Mouse (Mus musculus): ENCODE data around the gene Phf1.

Phf1 gene

GRCm38 (mm10) chr17:26953201-26953600 lies 20.3 kb downstream of the Phf1 start:
- no peak for DNase-seq (ENCODE audit: low read depth, low spot score)
- H3K27me3 ChIP-seq (ENCODE audit: control insufficient read depth, insufficient read depth, low read length, poor library complexity, severe bottlenecking): peaks cover 4% of the 10 kb centered on the region; the same call in 1 of the 2 replicates
- H3K36me3 ChIP-seq (ENCODE audit: control insufficient read depth, insufficient read depth, low read length, poor library complexity, severe bottlenecking): no peaks in the 10 kb centered on the region

GRCm38 (mm10) chr17:26953726-26954125 lies 20.9 kb downstream of the Phf1 start:
- Histone ChIP-seq H3K36me3 (ENCODE audit: control insufficient read depth, insufficient read depth, low read length, poor library complexity, severe bottlenecking) (no peaks in the 10 kb centered on the region), H3K27me3 (ENCODE audit: control insufficient read depth, insufficient read depth, low read length, poor library complexity, severe bottlenecking) (peaks cover 2% of the 10 kb centered on the region; the same call in 1 of the 2 replicates)
- no peak for DNase-seq (ENCODE audit: low read depth, low spot score)

- H3K27me3 ChIP-seq (ENCODE audit: control insufficient read depth, insufficient read depth, low read length, poor library complexity, severe bottlenecking): no peaks in the 10 kb centered on the region; the same call in 1 of the 2 replicates
These were observed 23.5 kb downstream of the Phf1 start for GRCm38 (mm10) chr17:26956309-26956708.

GRCm38 (mm10) chr17:26956895-26957294 lies 24.0 kb downstream of the Phf1 start:
- DNase-seq (ENCODE audit: low read depth, low spot score): no peak
- H3K36me3 ChIP-seq (ENCODE audit: control insufficient read depth, insufficient read depth, low read length, poor library complexity, severe bottlenecking): no peaks in the 10 kb centered on the region

More at GRCm38 (mm10) chr17:26956309-26956708, 23.5 kb downstream of the Phf1 start:
- no peaks in the 10 kb centered on the region for H3K36me3 ChIP-seq (ENCODE audit: control insufficient read depth, insufficient read depth, low read length, poor library complexity, severe bottlenecking)
- DNase-seq (ENCODE audit: low read depth, low spot score): no peak

GRCm38 (mm10) chr17:26957872-26958271 lies 25.0 kb downstream of the Phf1 start:
- no peak for DNase-seq (ENCODE audit: low read depth, low spot score)
- Histone ChIP-seq H3K27me3 (ENCODE audit: control insufficient read depth, insufficient read depth, low read length, poor library complexity, severe bottlenecking) (no peaks in the 10 kb centered on the region), H3K36me3 (ENCODE audit: control insufficient read depth, insufficient read depth, low read length, poor library complexity, severe bottlenecking) (no peaks in the 10 kb centered on the region)

More at GRCm38 (mm10) chr17:26956895-26957294, 24.0 kb downstream of the Phf1 start:
- H3K27me3 ChIP-seq (ENCODE audit: control insufficient read depth, insufficient read depth, low read length, poor library complexity, severe bottlenecking): no peaks in the 10 kb centered on the region; the same call in 1 of the 2 replicates

- DNase-seq (ENCODE audit: low read depth, low spot score): no peak
These were observed 26.0 kb downstream of the Phf1 start for GRCm38 (mm10) chr17:26958880-26959279.

GRCm38 (mm10) chr17:26959815-26960214 lies 27.0 kb downstream of the Phf1 start:
- Histone ChIP-seq H3K36me3 (ENCODE audit: control insufficient read depth, insufficient read depth, low read length, poor library complexity, severe bottlenecking) (no peaks in the 10 kb centered on the region), H3K27me3 (ENCODE audit: control insufficient read depth, insufficient read depth, low read length, poor library complexity, severe bottlenecking) (no peaks in the 10 kb centered on the region)
- no peak for DNase-seq (ENCODE audit: low read depth, low spot score)

More at GRCm38 (mm10) chr17:26958880-26959279, 26.0 kb downstream of the Phf1 start:
- H3K36me3 ChIP-seq (ENCODE audit: control insufficient read depth, insufficient read depth, low read length, poor library complexity, severe bottlenecking): no peaks in the 10 kb centered on the region
- no peaks in the 10 kb centered on the region for H3K27me3 ChIP-seq (ENCODE audit: control insufficient read depth, insufficient read depth, low read length, poor library complexity, severe bottlenecking)

GRCm38 (mm10) chr17:26961572-26962240 lies 28.9 kb downstream of the Phf1 start:
- DNase-seq (ENCODE audit: low read depth, low spot score): no peak
- Histone ChIP-seq H3K36me3 (ENCODE audit: control insufficient read depth, insufficient read depth, low read length, poor library complexity, severe bottlenecking) (no peaks in the 10 kb centered on the region), H3K27me3 (ENCODE audit: control insufficient read depth, insufficient read depth, low read length, poor library complexity, severe bottlenecking) (no peaks in the 10 kb centered on the region)

GRCm38 (mm10) chr17:26966993-26967392 lies 34.1 kb downstream of the Phf1 start:
- DNase-seq (ENCODE audit: low read depth, low spot score): no peak
- H3K27me3 ChIP-seq (ENCODE audit: control insufficient read depth, insufficient read depth, low read length, poor library complexity, severe bottlenecking): no peaks in the 10 kb centered on the region
- no peaks in the 10 kb centered on the region for H3K36me3 ChIP-seq (ENCODE audit: control insufficient read depth, insufficient read depth, low read length, poor library complexity, severe bottlenecking)

- Histone ChIP-seq H3K27me3 (ENCODE audit: control insufficient read depth, insufficient read depth, low read length, poor library complexity, severe bottlenecking) (no peaks in the 10 kb centered on the region), H3K36me3 (ENCODE audit: control insufficient read depth, insufficient read depth, low read length, poor library complexity, severe bottlenecking) (no peaks in the 10 kb centered on the region)
- DNase-seq (ENCODE audit: low read depth, low spot score): no peak
These were observed 34.6 kb downstream of the Phf1 start for GRCm38 (mm10) chr17:26967477-26967876.

- DNase-seq (ENCODE audit: low read depth, low spot score): no peak
- Histone ChIP-seq H3K27me3 (ENCODE audit: control insufficient read depth, insufficient read depth, low read length, poor library complexity, severe bottlenecking) (no peaks in the 10 kb centered on the region), H3K36me3 (ENCODE audit: control insufficient read depth, insufficient read depth, low read length, poor library complexity, severe bottlenecking) (no peaks in the 10 kb centered on the region)
These were observed 35.4 kb downstream of the Phf1 start for GRCm38 (mm10) chr17:26968200-26968611.

GRCm38 (mm10) chr17:26969257-26969656 lies 36.4 kb downstream of the Phf1 start:
- no peaks in the 10 kb centered on the region for H3K27me3 ChIP-seq (ENCODE audit: control insufficient read depth, insufficient read depth, low read length, poor library complexity, severe bottlenecking)
- no peaks in the 10 kb centered on the region for H3K36me3 ChIP-seq (ENCODE audit: control insufficient read depth, insufficient read depth, low read length, poor library complexity, severe bottlenecking)
- DNase-seq (ENCODE audit: low read depth, low spot score): no peak

GRCm38 (mm10) chr17:26970221-26970620 lies 37.4 kb downstream of the Phf1 start:
- H3K27me3 ChIP-seq (ENCODE audit: control insufficient read depth, insufficient read depth, low read length, poor library complexity, severe bottlenecking): no peaks in the 10 kb centered on the region
- no peak for DNase-seq (ENCODE audit: low read depth, low spot score)
- 0 out of 2 replicates have a peak, but pooled peaks cover 4% of the 10 kb centered on the region for H3K36me3 ChIP-seq (ENCODE audit: control insufficient read depth, insufficient read depth, low read length, poor library complexity, severe bottlenecking)

GRCm38 (mm10) chr17:26971247-26971905 lies 38.5 kb downstream of the Phf1 start:
- H3K36me3 ChIP-seq (ENCODE audit: control insufficient read depth, insufficient read depth, low read length, poor library complexity, severe bottlenecking): 0 out of 2 replicates have a peak, but pooled peaks cover 4% of the 10 kb centered on the region
- no peak for DNase-seq (ENCODE audit: low read depth, low spot score)
- no peaks in the 10 kb centered on the region for H3K27me3 ChIP-seq (ENCODE audit: control insufficient read depth, insufficient read depth, low read length, poor library complexity, severe bottlenecking)

GRCm38 (mm10) chr17:26972107-26972506 lies 39.3 kb downstream of the Phf1 start:
- DNase-seq (ENCODE audit: low read depth, low spot score): no peak
- Histone ChIP-seq H3K27me3 (ENCODE audit: control insufficient read depth, insufficient read depth, low read length, poor library complexity, severe bottlenecking) (no peaks in the 10 kb centered on the region), H3K36me3 (ENCODE audit: control insufficient read depth, insufficient read depth, low read length, poor library complexity, severe bottlenecking) (peaks cover 6% of the 10 kb centered on the region)

All from splenic B cell, adult 2 months (primary cell).